Mouse (Mus musculus) liver, adult 2 months (tissue): Measurements from ENCODE around the gene Myo5a. TPM values are rescaled to one million over a fixed set of nuclear protein-coding genes. Genes with fewer than 3 reads are reported as not detected.

Source experiments
- DNase-seq: peaks from one replicate; pipeline ENCODE4 v3.0.0-alpha.2; 2011; ENCODE audit warnings: low read depth, low spot score; ENCODE audit errors: extremely low read depth
- H3K27ac ChIP-seq: fragments of 200-500 bp; replicated peaks from 2 replicates; pipeline ENCODE4 v1.5.1; 2012; ENCODE audit warnings: low read depth, mild to moderate bottlenecking, control low read depth, inconsistent platforms, low read length; ENCODE audit not compliant: insufficient read depth
- H3K27me3 ChIP-seq: fragments of 200-500 bp; 2 replicates; pipeline ENCODE4 v1.6.1; 2012; ENCODE audit warnings: mild to moderate bottlenecking, moderate library complexity, low read length, inconsistent platforms; ENCODE audit not compliant: control insufficient read depth, insufficient read depth
- H3K36me3 ChIP-seq: fragments of 200-500 bp; 2 replicates; pipeline ENCODE4 v1.6.1; 2012; ENCODE audit warnings: low read length, inconsistent platforms; ENCODE audit not compliant: control insufficient read depth, insufficient read depth
- H3K4me1 ChIP-seq: fragments of 200-500 bp; 2 replicates; pipeline ENCODE4 v1.6.1; 2011; ENCODE audit warnings: low read length; ENCODE audit not compliant: control insufficient read depth, insufficient read depth
- H3K4me3 ChIP-seq: fragments of 200-500 bp; 2 replicates; pipeline ENCODE4 v1.5.1; 2011; ENCODE audit warnings: low read depth, mild to moderate bottlenecking, control low read depth, low read length, moderate library complexity; ENCODE audit not compliant: insufficient read depth
- H3K79me2 ChIP-seq: fragments of 200-500 bp; 2 replicates; pipeline ENCODE4 v1.6.1; 2012; ENCODE audit warnings: inconsistent platforms, mild to moderate bottlenecking, low read length, moderate library complexity; ENCODE audit not compliant: control insufficient read depth, insufficient read depth
- H3K9ac ChIP-seq: fragments of 200-500 bp; 2 replicates; pipeline ENCODE4 v1.6.1; 2012; ENCODE audit warnings: low read depth, mild to moderate bottlenecking, control low read depth, inconsistent platforms, low read length
- CTCF ChIP-seq: fragments of 200-500 bp; IDR thresholded peaks from 2 replicates; pipeline ENCODE4 v1.5.1; 2011; ENCODE audit warnings: low read depth, low read length, control low read depth
- POLR2A ChIP-seq: fragments of 200-500 bp; IDR thresholded peaks from 2 replicates; pipeline ENCODE4 v1.6.1; 2011; ENCODE audit warnings: low read length, control low read depth; ENCODE audit not compliant: insufficient read depth; ENCODE audit errors: extremely low read depth
- WGBS: fragments of 180-500 bp; shearing (Covaris S2); methylation state at CpG from one replicate; pipeline ENCODE4 v1.1.7; 2018; 5-methylcytosine and 5-hydroxymethylcytosine counted together
- polyA plus RNA-seq: library from polyadenylated mRNA; depleted of rRNA; stranded (reverse); fragments of >200 nt; gene quantifications from 2 replicates; pipeline ENCODE4 v1.2.3, GENCODE M21; 2012
- total RNA-seq: library from RNA; depleted of rRNA; stranded (reverse); fragments of >200 nt; gene quantifications from 2 replicates; pipeline ENCODE4 v1.2.3, GENCODE M21; 2014

The Myo5a gene
- total and polyA plus RNA-seq, 2 experiments = 0.17 to 0.74 TPM

DNA sequence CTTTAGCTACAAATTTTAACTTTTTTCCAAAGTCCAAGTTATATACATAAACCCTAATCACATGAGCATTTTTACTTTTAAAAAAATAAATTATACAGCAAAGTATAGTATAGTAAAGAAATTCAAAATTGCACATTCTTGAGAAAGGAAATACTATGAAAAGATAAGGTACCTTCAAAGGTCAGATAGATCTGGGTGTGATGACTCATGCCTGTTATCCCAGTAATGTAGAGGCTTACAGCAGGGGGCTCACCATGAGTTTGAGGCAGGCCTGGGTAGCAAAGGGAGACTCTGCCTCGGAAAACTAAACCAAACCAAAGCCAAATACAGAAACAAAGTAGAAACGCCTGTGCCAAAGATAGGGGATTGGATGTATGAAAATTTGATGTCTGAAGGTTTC, 59.7 kb downstream of the Myo5a start:
- TF ChIP-seq CTCF = no peak
- TF ChIP-seq POLR2A = no peak
- H3K27ac ChIP-seq = no peak overlapping the region
- no peak overlapping the region for H3K4me3 ChIP-seq
- no peaks in the 10 kb centered on the region for H3K79me2 ChIP-seq
- no peaks in the 10 kb centered on the region for H3K4me1 ChIP-seq
- H3K9ac ChIP-seq = no peak overlapping the region
- no peak for DNase-seq
- 59% methylated on average over 2 of the region's 2 CpGs for WGBS
- H3K27me3 ChIP-seq = no peaks in the 10 kb centered on the region
- H3K36me3 ChIP-seq = no peaks in the 10 kb centered on the region

- no peaks in the 10 kb centered on the region for H3K4me1 ChIP-seq
- no peaks in the 10 kb centered on the region for H3K79me2 ChIP-seq
- H3K36me3 ChIP-seq = no peaks in the 10 kb centered on the region
- no peak for DNase-seq
- TF ChIP-seq POLR2A (no peak), CTCF (no peak)
- H3K27ac ChIP-seq = no peak overlapping the region
- no peak overlapping the region for H3K9ac ChIP-seq
- no peak overlapping the region for H3K4me3 ChIP-seq
- no peaks in the 10 kb centered on the region for H3K27me3 ChIP-seq
- WGBS = 66% methylated on average over 5 of the region's 5 CpGs
These were observed 76.1 kb downstream of the Myo5a start for GRCm38 (mm10) chr9:75146911-75147310.

DNA sequence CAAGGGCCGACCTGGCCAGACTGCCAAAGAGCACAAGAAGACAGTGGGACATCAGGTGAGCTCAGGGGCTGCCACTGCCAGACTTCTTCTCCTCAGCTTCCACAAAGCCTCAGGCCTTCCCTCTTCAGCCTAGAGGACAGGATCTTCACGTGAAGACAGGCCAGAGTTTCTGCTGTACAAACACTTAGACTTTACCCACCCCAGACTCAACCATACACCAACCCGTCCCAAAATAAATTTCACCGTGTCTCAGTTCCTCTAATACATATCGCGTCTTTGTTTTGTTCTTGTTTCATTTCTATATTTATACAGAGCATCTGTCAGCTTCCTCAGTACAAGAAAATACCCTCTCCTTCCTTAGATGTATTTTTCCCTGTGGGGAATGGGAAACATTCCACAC, 89.7 kb downstream of the Myo5a start:
- Histone ChIP-seq H3K4me3 (no peak overlapping the region), H3K27me3 (no peaks in the 10 kb centered on the region), H3K36me3 (no peaks in the 10 kb centered on the region), H3K27ac (no peak overlapping the region), H3K79me2 (no peaks in the 10 kb centered on the region), H3K4me1 (no peaks in the 10 kb centered on the region), H3K9ac (no peak overlapping the region)
- TF ChIP-seq POLR2A (no peak), CTCF (no peak)
- DNase-seq = peak; percentile 2
- 81% methylated on average over 6 of the region's 6 CpGs for WGBS

GRCm38 (mm10) chr9:75163650-75164049, 92.8 kb downstream of the Myo5a start:
- H3K27me3 ChIP-seq = no peaks in the 10 kb centered on the region
- H3K4me3 ChIP-seq = no peak overlapping the region
- H3K36me3 ChIP-seq = no peaks in the 10 kb centered on the region
- no peak overlapping the region for H3K27ac ChIP-seq
- no peak overlapping the region for H3K9ac ChIP-seq
- no peak for DNase-seq
- H3K79me2 ChIP-seq = no peaks in the 10 kb centered on the region
- H3K4me1 ChIP-seq = no peaks in the 10 kb centered on the region
- no peak for TF ChIP-seq CTCF
- TF ChIP-seq POLR2A = no peak

- no peak overlapping the region for H3K4me3 ChIP-seq
- H3K4me1 ChIP-seq = no peaks in the 10 kb centered on the region
- H3K79me2 ChIP-seq = no peaks in the 10 kb centered on the region
- no peaks in the 10 kb centered on the region for H3K36me3 ChIP-seq
- 90% methylated on average over 3 of the region's 3 CpGs for WGBS
- no peak for TF ChIP-seq CTCF
- TF ChIP-seq POLR2A = no peak
- no peak overlapping the region for H3K9ac ChIP-seq
- no peak overlapping the region for H3K27ac ChIP-seq
- no peaks in the 10 kb centered on the region for H3K27me3 ChIP-seq
- DNase-seq = no peak
These were observed 100.9 kb downstream of the Myo5a start for GRCm38 (mm10) chr9:75171721-75172120.

DNA sequence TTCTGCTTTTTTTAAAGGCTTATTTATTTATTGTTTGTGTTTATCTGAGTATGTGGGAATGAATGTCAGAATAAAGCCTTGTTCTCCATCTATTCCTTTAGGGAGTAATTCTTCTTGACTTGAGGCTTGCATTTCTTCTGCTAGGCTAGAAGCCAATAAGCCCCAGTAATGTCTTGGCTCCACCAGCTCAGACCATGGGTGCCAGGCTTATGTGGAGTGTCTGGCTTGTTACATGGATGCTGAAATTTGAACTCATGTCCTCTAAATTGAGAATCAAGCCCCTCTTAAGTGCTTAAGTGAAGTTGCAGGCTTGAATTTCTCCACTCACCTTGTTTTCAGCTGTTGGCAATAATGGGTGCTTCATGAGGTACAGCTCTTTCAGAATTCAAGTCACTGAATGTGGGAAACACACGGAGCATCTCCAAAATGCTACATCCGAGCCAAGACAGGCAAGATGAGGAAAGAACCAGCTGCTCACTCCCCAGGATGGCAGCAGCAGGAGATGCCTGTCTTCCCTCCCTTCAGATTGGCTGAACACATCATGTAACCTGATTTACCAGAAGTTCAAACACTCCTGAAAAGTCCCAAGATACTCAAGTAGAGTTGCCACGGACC, 116.9 kb downstream of the Myo5a start:
- Histone ChIP-seq H3K4me3 (no peak overlapping the region), H3K79me2 (no peaks in the 10 kb centered on the region), H3K36me3 (no peaks in the 10 kb centered on the region), H3K27me3 (no peaks in the 10 kb centered on the region), H3K4me1 (no peaks in the 10 kb centered on the region), H3K27ac (no peak overlapping the region), H3K9ac (no peak overlapping the region)
- no peak for DNase-seq
- TF ChIP-seq POLR2A (no peak), CTCF (no peak)
- 88% methylated on average over 3 of the region's 3 CpGs for WGBS
